Mouse (Mus musculus) B cell, adult 67 days (primary cell): Measurements from ENCODE around the gene Malsu1. TPM values are rescaled to one million over a fixed set of nuclear protein-coding genes. Genes with fewer than 3 reads are reported as not detected.

Experiments used
- total RNA-seq, 2 experiments: library from RNA; stranded (reverse); gene quantifications; 4 replicates each; pipeline ENCODE4 v1.2.4; 2023

Malsu1 gene
- total RNA-seq: 10 to 100 TPM; 33.7 to 41.9 TPM

GRCm38 (mm10) chr6:49073304-49074116 is at the start of gene Malsu1:
Malsu1 (plus strand) TSS chr6:49073795.

GRCm38 (mm10) chr6:49036275-49037267 is 37.0 kb upstream of the Malsu1 start, which contains the start of gene Gpnmb:
Gpnmb (plus strand) TSS chr6:49036546.

Other genes with a start within 250 kb of the Malsu1 start
- 1 to 10 TPM in 1 of 2 experiments, under 1 TPM in 1; 0.71 to 1.7 TPM for gene Tmem176a, start 232.9 kb upstream of the Malsu1 start, total RNA-seq
- 1 to 10 TPM; 1.0 to 2.4 TPM for gene Tmem176b, start 232.3 kb upstream of the Malsu1 start, total RNA-seq
- not detected for gene Aoc1, start 200.9 kb upstream of the Malsu1 start, total RNA-seq
- gene 1600015I10Rik, start 143.9 kb upstream of the Malsu1 start, total RNA-seq: not detected
- not detected for gene Doxl2, start 98.8 kb upstream of the Malsu1 start, total RNA-seq
- not detected for gene Svs1, start 86.9 kb upstream of the Malsu1 start, total RNA-seq
- gene Gpnmb, start 37.2 kb upstream of the Malsu1 start, total RNA-seq: not detected
- 1 to 10 TPM in 1 of 2 experiments, under 1 TPM in 1; 0.93 to 1.4 TPM for gene Igf2bp3, start 141.2 kb downstream of the Malsu1 start, total RNA-seq
- 100 to 1,000 TPM; 200 to 236 TPM for gene Tra2a, start 190.2 kb downstream of the Malsu1 start, total RNA-seq
- gene Ccdc126, start 245.5 kb downstream of the Malsu1 start, total RNA-seq: 1 to 10 TPM; 3.2 to 3.6 TPM